Comparison of ENCODE assay signal across 8 mouse cellular contexts in genomic region chr9:37526443-37527395, GRCm38 (mm10). TPM values are rescaled to one million over a fixed set of nuclear protein-coding genes. Genes with fewer than 3 reads are reported as not detected.
A peak's percentile ranks its signal among the peaks of the same experiment; 100 is the strongest.
DNase-seq lines count a peak whose midpoint lies in the region; TF ChIP-seq lines count a peak whose summit lies in the region.

No protein-coding gene starts in this region.

- 23% methylated on average over 21 of the region's 21 CpGs for WGBS in heart, embryonic 10.5 days

- no peak overlapping the region for H3K27ac ChIP-seq in ES-Bruce4 (ENCODE audit: insufficient read depth, low read length)
- peak overlapping the region; percentile 82; the same call in 1 of the 2 replicates for H3K27ac ChIP-seq in heart, embryonic 10.5 days

- peak; percentile 49 for TF ChIP-seq CTCF in ES-Bruce4 (IDR thresholded peaks at IDR 0.05; ENCODE audit: low read depth, low read length)

- no peak for TF ChIP-seq EP300 in ES-Bruce4 (IDR thresholded peaks at IDR 0.05; ENCODE audit: insufficient read depth, low read depth, low read length)

- H3K36me3 ChIP-seq in ES-Bruce4 (ENCODE audit: control insufficient read depth, insufficient read depth, low read length, poor library complexity, severe bottlenecking): peaks cover 22% of the 10 kb centered on the region
- peaks cover 22% of the 10 kb centered on the region for H3K36me3 ChIP-seq in heart, embryonic 10.5 days
- peaks cover 49% of the 10 kb centered on the region for H3K36me3 ChIP-seq in megakaryocyte, embryonic 14.5 days (replicated peaks; ENCODE audit: low read length)

- peaks cover 2% of the 10 kb centered on the region for H3K4me1 ChIP-seq in ES-Bruce4 (ENCODE audit: control insufficient read depth, insufficient read depth, low read length)
- H3K4me1 ChIP-seq in heart, embryonic 10.5 days: peaks cover 50% of the 10 kb centered on the region
- H3K4me1 ChIP-seq in megakaryocyte, embryonic 14.5 days: peaks cover 55% of the 10 kb centered on the region

- DNase-seq in 416B (ENCODE audit: low read depth): peak; percentile 79
- DNase-seq in heart, embryonic 10.5 days (ENCODE audit: low spot score): peak; percentile 71
- peak; percentile 44 for DNase-seq in kidney, postnatal 10 days
- DNase-seq in layer of hippocampus, adult 8-10 months (ENCODE audit: low spot score in 2 of 2): no peak
- DNase-seq in layer of hippocampus, postnatal 36 days: no peak
- no peak for DNase-seq in urinary bladder, adult 2 months (ENCODE audit: low spot score)

- peak overlapping the region; percentile 51 for H3K9ac ChIP-seq in ES-Bruce4 (ENCODE audit: low read depth, poor library complexity, severe bottlenecking)

- H3K27me3 ChIP-seq in ES-Bruce4 (ENCODE audit: control insufficient read depth, insufficient read depth, low read length, poor library complexity, severe bottlenecking): no peaks in the 10 kb centered on the region
- H3K27me3 ChIP-seq in heart, embryonic 10.5 days (ENCODE audit: insufficient read depth, poor library complexity, severe bottlenecking): peaks cover 56% of the 10 kb centered on the region
- H3K27me3 ChIP-seq in megakaryocyte, embryonic 14.5 days (replicated peaks): peaks cover 3% of the 10 kb centered on the region

- H3K9me3 ChIP-seq in ES-Bruce4 (replicated peaks; ENCODE audit: control insufficient read depth, insufficient read depth, low read length, poor library complexity, severe bottlenecking): no peaks in the 10 kb centered on the region
- H3K9me3 ChIP-seq in heart, embryonic 10.5 days: no peaks in the 10 kb centered on the region
- no peaks in the 10 kb centered on the region for H3K9me3 ChIP-seq in megakaryocyte, embryonic 14.5 days

- no peak for TF ChIP-seq POLR2A in ES-Bruce4 (IDR thresholded peaks at IDR 0.05; ENCODE audit: insufficient read depth, low read length)

- peak overlapping the region; percentile 35 for H3K4me3 ChIP-seq in ES-Bruce4 (ENCODE audit: low read depth, low read length)
- peak overlapping the region; percentile 61 for H3K4me3 ChIP-seq in heart, embryonic 10.5 days
- peak overlapping the region; percentile 91 for H3K4me3 ChIP-seq in megakaryocyte, embryonic 14.5 days (replicated peaks)

RNA-seq across cellular contexts. Expression of gene Esam, which starts 1.2 kb away (rescaled TPM):
- 1.7 and 3.1 TPM in 2 replicates for polyA plus RNA-seq in ES-Bruce4 (2011; ENCODE audit: insufficient read depth, insufficient read length, low read depth, missing spikeins)
- 43.7 and 52.2 TPM in 2 replicates for polyA plus RNA-seq in heart, embryonic 10.5 days (2016; fragmentation: Nextera tagmentation; extraction: Ambion mirVana)
- polyA plus RNA-seq in megakaryocyte, embryonic 14.5 days (2012; ENCODE audit: insufficient read depth, low replicate concordance): 10.7 and 14.5 TPM in 2 replicates
- 10 to 100 TPM; 14.7 to 24.6 (median 18.6) TPM for total RNA-seq in layer of hippocampus, adult 8-10 months (2022)
- 10 to 100 TPM; 17.7 to 22.6 TPM for total RNA-seq in layer of hippocampus, postnatal 36 days (2021)
- polyA plus RNA-seq in urinary bladder, adult 2 months (2012; rRNA removed): 56.0 and 57.2 TPM in 2 replicates

RNA-seq across cellular contexts. Expression of gene Vsig2, which starts 12.3 kb away (rescaled TPM):
- 0.91 TPM in 1 of 2 replicates, not detected in the other for polyA plus RNA-seq in ES-Bruce4 (2011; ENCODE audit: insufficient read depth, insufficient read length, low read depth, missing spikeins)
- polyA plus RNA-seq in heart, embryonic 10.5 days (2016; fragmentation: Nextera tagmentation; extraction: Ambion mirVana): 0.75 and 0.77 TPM in 2 replicates
- polyA plus RNA-seq in megakaryocyte, embryonic 14.5 days (2012; ENCODE audit: insufficient read depth, low replicate concordance): not detected in 2 replicates
- total RNA-seq in layer of hippocampus, adult 8-10 months (2022): 1 to 10 TPM; 3.5 to 5.7 (median 4.2) TPM
- 1 to 10 TPM; 2.7 to 4.7 TPM for total RNA-seq in layer of hippocampus, postnatal 36 days (2021)
- 151 and 161 TPM in 2 replicates for polyA plus RNA-seq in urinary bladder, adult 2 months (2012; rRNA removed)

RNA-seq across cellular contexts. Expression of gene Nrgn, which starts 26.0 kb away (rescaled TPM):
- 1.2 and 3.3 TPM in 2 replicates for polyA plus RNA-seq in ES-Bruce4 (2011; ENCODE audit: insufficient read depth, insufficient read length, low read depth, missing spikeins)
- 4.4 and 5.7 TPM in 2 replicates for polyA plus RNA-seq in heart, embryonic 10.5 days (2016; fragmentation: Nextera tagmentation; extraction: Ambion mirVana)
- polyA plus RNA-seq in megakaryocyte, embryonic 14.5 days (2012; ENCODE audit: insufficient read depth, low replicate concordance): 5,423 and 8,339 TPM in 2 replicates
- total RNA-seq in layer of hippocampus, adult 8-10 months (2022): 1,000 to 10,000 TPM; 1,107 to 1,307 (median 1,240) TPM
- 1,000 to 10,000 TPM; 1,507 to 1,630 TPM for total RNA-seq in layer of hippocampus, postnatal 36 days (2021)
- polyA plus RNA-seq in urinary bladder, adult 2 months (2012; rRNA removed): 1.8 and 1.9 TPM in 2 replicates

RNA-seq across cellular contexts. Expression of gene Siae, which starts 28.8 kb away (rescaled TPM):
- 9.4 and 10.0 TPM in 2 replicates for polyA plus RNA-seq in ES-Bruce4 (2011; ENCODE audit: insufficient read depth, insufficient read length, low read depth, missing spikeins)
- 7.6 and 10.0 TPM in 2 replicates for polyA plus RNA-seq in heart, embryonic 10.5 days (2016; fragmentation: Nextera tagmentation; extraction: Ambion mirVana)
- polyA plus RNA-seq in megakaryocyte, embryonic 14.5 days (2012; ENCODE audit: insufficient read depth, low replicate concordance): 0.40 TPM in 1 of 2 replicates, not detected in the other
- 10 to 100 TPM; 10.0 to 15.7 (median 13.4) TPM for total RNA-seq in layer of hippocampus, adult 8-10 months (2022)
- 10 to 100 TPM; 13.0 to 13.3 TPM for total RNA-seq in layer of hippocampus, postnatal 36 days (2021)
- polyA plus RNA-seq in urinary bladder, adult 2 months (2012; rRNA removed): 16.6 and 17.1 TPM in 2 replicates

RNA-seq across cellular contexts. Expression of gene Msantd2, which starts 37.6 kb away (rescaled TPM):
- 85.4 and 85.6 TPM in 2 replicates for polyA plus RNA-seq in ES-Bruce4 (2011; ENCODE audit: insufficient read depth, insufficient read length, low read depth, missing spikeins)
- 17.9 and 23.8 TPM in 2 replicates for polyA plus RNA-seq in heart, embryonic 10.5 days (2016; fragmentation: Nextera tagmentation; extraction: Ambion mirVana)
- 1.5 and 3.5 TPM in 2 replicates for polyA plus RNA-seq in megakaryocyte, embryonic 14.5 days (2012; ENCODE audit: insufficient read depth, low replicate concordance)
- total RNA-seq in layer of hippocampus, adult 8-10 months (2022): 10 to 100 TPM; 20.2 to 25.7 (median 23.6) TPM
- 10 to 100 TPM; 21.9 to 27.5 TPM for total RNA-seq in layer of hippocampus, postnatal 36 days (2021)
- 24.7 and 26.8 TPM in 2 replicates for polyA plus RNA-seq in urinary bladder, adult 2 months (2012; rRNA removed)

Comparison
In these comparisons a context has a peak if more than half of its experiments do, and no peak if none do; other contexts are left out.
1. DNase-seq: peak in 416B (single experiment), heart, embryonic 10.5 days (single experiment) and kidney, postnatal 10 days (single experiment); none in layer of hippocampus, adult 8-10 months (0 of 2), layer of hippocampus, postnatal 36 days (0 of 2) and urinary bladder, adult 2 months (single experiment).
2. H3K4me3 ChIP-seq: peak in every context shown above with its lines; median percentile 91 in megakaryocyte, embryonic 14.5 days; 61 in heart, embryonic 10.5 days; 35 in ES-Bruce4.
3. RNA of gene Vsig2, which starts 12.3 kb away (polyA plus RNA-seq): 151 to 161 TPM in urinary bladder, adult 2 months; 0.75 to 0.77 TPM in heart, embryonic 10.5 days, 0.91 TPM in ES-Bruce4 and not detected in megakaryocyte, embryonic 14.5 days; every median in the first group is over 10 times any median in the second.
4. RNA of gene Nrgn, which starts 26.0 kb away (polyA plus RNA-seq): 5,423 to 8,339 TPM in megakaryocyte, embryonic 14.5 days; 4.4 to 5.7 TPM in heart, embryonic 10.5 days, 1.8 to 1.9 TPM in urinary bladder, adult 2 months and 1.2 to 3.3 TPM in ES-Bruce4; every median in the first group is over 100 times any median in the second.